Mouse (Mus musculus) midbrain, embryonic 13.5 days (tissue): ENCODE measurements at regions not wholly inside any gene's neighbourhood (a gene's known extent, or its start where the extent isn't known, plus 50 kb on each side); places are given as distances from the start of the nearest gene placed in this dataset.
A peak's percentile ranks its signal among the peaks of the same experiment; 100 is the strongest.

Experiments used
- ATAC-seq: fragments of 200-750 bp; cut with Nextera tagmentation; 2 replicates; pipeline ENCODE4 v1.8.0; 2017; ENCODE audit warnings: mild to moderate bottlenecking, moderate TSS enrichment, moderate library complexity
- H3K27ac ChIP-seq: fragments of 300-500 bp; sonication (generic); 2 replicates; pipeline ENCODE4 v1.5.1; 2015; ENCODE audit warnings: inconsistent platforms, mild to moderate bottlenecking, moderate library complexity
- H3K27me3 ChIP-seq: fragments of 300-500 bp; sonication (generic); 2 replicates; pipeline ENCODE4 v1.6.1; 2015; ENCODE audit warnings: mild to moderate bottlenecking, inconsistent platforms
- H3K36me3 ChIP-seq: fragments of 300-500 bp; sonication (generic); 2 replicates; pipeline ENCODE4 v1.6.1; 2015; ENCODE audit warnings: mild to moderate bottlenecking, inconsistent platforms
- H3K4me1 ChIP-seq: fragments of 300-500 bp; sonication (generic); replicated peaks from 2 replicates; pipeline ENCODE4 v1.6.1; 2015; ENCODE audit warnings: inconsistent platforms
- H3K4me2 ChIP-seq: fragments of 300-500 bp; sonication (generic); replicated peaks from 2 replicates; pipeline ENCODE4 v1.6.1; 2015; ENCODE audit warnings: moderate library complexity, mild to moderate bottlenecking, inconsistent platforms
- H3K4me3 ChIP-seq: fragments of 300-500 bp; sonication (generic); replicated peaks from 2 replicates; pipeline ENCODE4 v1.5.1; 2015; ENCODE audit warnings: mild to moderate bottlenecking, inconsistent platforms
- H3K9ac ChIP-seq: fragments of 300-500 bp; sonication (generic); replicated peaks from 2 replicates; pipeline ENCODE4 v1.6.1; 2015; ENCODE audit warnings: mild to moderate bottlenecking, inconsistent platforms
- H3K9me3 ChIP-seq: fragments of 300-500 bp; sonication (generic); 2 replicates; pipeline ENCODE4 v1.6.1; 2016; ENCODE audit warnings: mild to moderate bottlenecking, inconsistent platforms
- WGBS: fragments of 180-500 bp; shearing (Covaris S2); methylation state at CpG from one replicate; pipeline ENCODE4 v1.1.7; 2015; 5-methylcytosine and 5-hydroxymethylcytosine counted together

DNA sequence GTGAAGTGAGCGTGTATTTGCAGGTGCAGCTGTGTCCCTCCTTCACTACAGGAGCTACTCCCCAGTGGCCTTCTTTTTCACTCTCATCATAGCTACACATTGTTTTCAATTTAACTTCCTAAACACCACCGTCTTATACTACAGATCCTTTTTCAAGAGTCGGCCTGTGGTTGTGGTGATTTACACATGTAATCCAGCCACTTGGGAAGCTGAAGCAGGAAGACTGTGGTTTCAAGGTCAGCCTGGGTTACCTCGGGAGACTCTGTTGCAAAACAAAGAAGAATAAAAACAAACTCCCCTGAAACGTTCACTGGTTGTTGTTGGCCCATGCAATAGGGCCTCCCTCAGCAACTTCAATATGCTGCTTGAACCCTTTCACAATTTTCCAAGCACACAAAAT is 153.8 kb upstream of the Kcnh8 start:
- Histone ChIP-seq H3K4me1 (no peaks in the 10 kb centered on the region), H3K9ac (no peak overlapping the region), H3K27ac (no peak overlapping the region), H3K4me2 (no peak overlapping the region), H3K4me3 (no peak overlapping the region), H3K36me3 (no peaks in the 10 kb centered on the region), H3K27me3 (no peaks in the 10 kb centered on the region), H3K9me3 (no peaks in the 10 kb centered on the region)
- 77% methylated on average over 5 of the region's 5 CpGs for WGBS
- no peak for ATAC-seq

- Histone ChIP-seq H3K9me3 (no peaks in the 10 kb centered on the region), H3K9ac (no peak overlapping the region), H3K36me3 (no peaks in the 10 kb centered on the region), H3K4me3 (no peak overlapping the region), H3K4me1 (peaks cover 27% of the 10 kb centered on the region), H3K27me3 (no peaks in the 10 kb centered on the region), H3K4me2 (peak overlapping the region; percentile 39), H3K27ac (no peak overlapping the region)
- peak; percentile 85 for ATAC-seq
- 28% methylated on average over 10 of the region's 10 CpGs for WGBS
Observed at GRCm38 (mm10) chr17:52459303-52459996, 143.1 kb upstream of the Kcnh8 start.

GRCm38 (mm10) chr17:52459997-52460387 is 142.5 kb upstream of the Kcnh8 start:
- 74% methylated on average over 5 of the region's 5 CpGs for WGBS
- H3K9me3 ChIP-seq, result no peaks in the 10 kb centered on the region
- H3K27ac ChIP-seq, result no peak overlapping the region
- no peak overlapping the region for H3K9ac ChIP-seq
- no peak for ATAC-seq
- H3K4me3 ChIP-seq, result no peak overlapping the region
- H3K27me3 ChIP-seq, result no peaks in the 10 kb centered on the region
- peaks cover 27% of the 10 kb centered on the region for H3K4me1 ChIP-seq
- no peaks in the 10 kb centered on the region for H3K36me3 ChIP-seq
- H3K4me2 ChIP-seq, result no peak overlapping the region

GRCm38 (mm10) chr17:52461264-52461663 is 141.2 kb upstream of the Kcnh8 start:
- no peaks in the 10 kb centered on the region for H3K36me3 ChIP-seq
- H3K4me2 ChIP-seq, result peak overlapping the region; percentile 19; the same call in 1 of the 2 replicates
- H3K27ac ChIP-seq, result peak overlapping the region; percentile 62
- H3K27me3 ChIP-seq, result no peaks in the 10 kb centered on the region
- 44% methylated on average over 11 of the region's 11 CpGs for WGBS
- peak; percentile 41 for ATAC-seq
- H3K9ac ChIP-seq, result 0 out of 2 replicates have a peak overlapping the region, but pooled peaks have one; percentile 1
- H3K9me3 ChIP-seq, result no peaks in the 10 kb centered on the region
- H3K4me1 ChIP-seq, result peaks cover 27% of the 10 kb centered on the region
- H3K4me3 ChIP-seq, result no peak overlapping the region

GRCm38 (mm10) chr17:52461709-52462141 is 140.8 kb upstream of the Kcnh8 start:
- ATAC-seq, result peak; percentile 64
- 16% methylated on average over 6 of the region's 6 CpGs for WGBS
- no peaks in the 10 kb centered on the region for H3K9me3 ChIP-seq
- no peak overlapping the region for H3K9ac ChIP-seq
- H3K36me3 ChIP-seq, result no peaks in the 10 kb centered on the region
- no peak overlapping the region for H3K4me3 ChIP-seq
- peaks cover 27% of the 10 kb centered on the region for H3K4me1 ChIP-seq
- H3K4me2 ChIP-seq, result 0 out of 2 replicates have a peak overlapping the region, but pooled peaks have one; percentile 19
- no peaks in the 10 kb centered on the region for H3K27me3 ChIP-seq
- H3K27ac ChIP-seq, result peak overlapping the region; percentile 62; the same call in 1 of the 2 replicates

DNA sequence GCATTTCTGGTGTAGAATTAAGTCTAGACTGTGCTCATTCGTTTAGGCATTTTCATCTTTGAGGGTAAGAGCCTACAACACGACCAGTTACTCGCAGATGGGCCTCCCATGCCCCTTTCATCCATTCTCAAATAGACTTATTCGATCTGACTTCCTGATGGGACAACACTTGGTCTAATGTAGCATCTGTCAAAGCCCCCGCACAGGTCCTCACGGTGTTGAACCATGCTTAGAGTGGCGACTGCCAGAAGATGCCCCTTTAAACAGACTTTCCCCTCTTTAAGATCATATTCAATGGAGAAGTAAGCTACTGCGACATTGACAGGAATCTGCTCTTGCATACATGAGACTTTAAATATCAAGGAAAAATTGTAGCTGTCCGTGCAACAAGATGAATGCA is 140.1 kb upstream of the Kcnh8 start:
- Histone ChIP-seq H3K4me2 (no peak overlapping the region), H3K9me3 (no peaks in the 10 kb centered on the region), H3K4me1 (peaks cover 27% of the 10 kb centered on the region), H3K4me3 (no peak overlapping the region), H3K9ac (no peak overlapping the region), H3K27me3 (no peaks in the 10 kb centered on the region), H3K36me3 (no peaks in the 10 kb centered on the region), H3K27ac (no peak overlapping the region)
- 76% methylated on average over 9 of the region's 9 CpGs for WGBS
- no peak for ATAC-seq

DNA sequence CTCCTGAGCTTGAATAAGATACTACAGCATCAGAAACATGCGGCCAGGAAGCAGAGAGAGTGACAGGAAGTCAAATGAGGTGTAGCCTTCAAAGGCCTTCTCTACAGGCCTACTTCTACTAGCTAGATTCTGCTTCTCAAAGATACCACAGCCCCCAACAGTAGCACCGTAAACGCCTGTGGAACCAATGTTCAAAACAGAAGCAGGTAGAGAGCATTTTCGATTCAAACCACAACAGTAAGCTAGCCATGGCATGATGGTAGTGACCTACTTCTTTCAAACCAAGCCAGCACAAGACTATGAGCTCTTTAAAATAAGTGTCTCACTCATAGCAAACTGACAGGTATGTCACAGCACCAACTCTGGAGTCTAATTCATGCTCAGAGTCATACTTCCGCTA is 134.0 kb upstream of the Kcnh8 start:
- peaks cover 3% of the 10 kb centered on the region; the same call in 1 of the 2 replicates for H3K4me1 ChIP-seq
- ATAC-seq, result no peak
- no peak overlapping the region for H3K27ac ChIP-seq
- no peak overlapping the region for H3K4me2 ChIP-seq
- H3K9me3 ChIP-seq, result no peaks in the 10 kb centered on the region
- no peak overlapping the region for H3K9ac ChIP-seq
- no peaks in the 10 kb centered on the region for H3K27me3 ChIP-seq
- H3K4me3 ChIP-seq, result no peak overlapping the region
- 94% methylated on average over 5 of the region's 5 CpGs for WGBS
- H3K36me3 ChIP-seq, result no peaks in the 10 kb centered on the region

GRCm38 (mm10) chr17:52479327-52480086 is 123.0 kb upstream of the Kcnh8 start:
- H3K36me3 ChIP-seq, result no peaks in the 10 kb centered on the region
- peaks cover 16% of the 10 kb centered on the region for H3K4me1 ChIP-seq
- 19% methylated on average over 7 of the region's 7 CpGs for WGBS
- H3K27ac ChIP-seq, result no peak overlapping the region
- H3K4me3 ChIP-seq, result no peak overlapping the region
- no peak overlapping the region for H3K4me2 ChIP-seq
- H3K27me3 ChIP-seq, result no peaks in the 10 kb centered on the region
- no peaks in the 10 kb centered on the region for H3K9me3 ChIP-seq
- no peak overlapping the region for H3K9ac ChIP-seq
- peak; percentile 68 for ATAC-seq

- peaks cover 16% of the 10 kb centered on the region for H3K4me1 ChIP-seq
- no peaks in the 10 kb centered on the region for H3K36me3 ChIP-seq
- H3K9ac ChIP-seq, result no peak overlapping the region
- no peak overlapping the region for H3K27ac ChIP-seq
- no peak overlapping the region for H3K4me2 ChIP-seq
- peak; percentile 65; the same call in 1 of the 2 replicates for ATAC-seq
- H3K27me3 ChIP-seq, result no peaks in the 10 kb centered on the region
- H3K4me3 ChIP-seq, result no peak overlapping the region
- H3K9me3 ChIP-seq, result no peaks in the 10 kb centered on the region
- 21% methylated on average over 5 of the region's 5 CpGs for WGBS
Observed at GRCm38 (mm10) chr17:52480087-52480638, 122.3 kb upstream of the Kcnh8 start.

DNA sequence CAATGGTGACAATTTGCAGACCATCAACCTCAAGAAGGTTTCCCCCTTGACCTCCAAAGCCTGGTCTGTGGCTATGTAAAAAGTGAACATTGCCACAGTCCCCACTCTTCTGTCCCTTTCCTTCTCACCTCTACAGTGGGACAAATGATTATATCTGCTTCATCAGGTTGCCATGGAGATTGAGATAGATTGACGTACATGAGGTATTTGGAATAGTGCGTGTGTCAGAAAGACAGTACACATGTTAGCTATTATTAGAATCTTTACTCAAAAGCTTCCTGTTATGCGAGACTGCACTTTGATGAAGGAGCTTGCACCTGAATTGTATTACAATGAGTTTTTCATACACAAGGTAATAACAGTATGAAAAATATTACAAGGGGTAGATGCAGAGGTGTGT is 95.7 kb upstream of the Kcnh8 start:
- H3K4me1 ChIP-seq, result no peaks in the 10 kb centered on the region
- H3K9me3 ChIP-seq, result no peaks in the 10 kb centered on the region
- no peak overlapping the region for H3K27ac ChIP-seq
- H3K4me2 ChIP-seq, result no peak overlapping the region
- H3K4me3 ChIP-seq, result no peak overlapping the region
- ATAC-seq, result no peak
- WGBS, result 79% methylated on average over 3 of the region's 3 CpGs
- no peaks in the 10 kb centered on the region for H3K27me3 ChIP-seq
- H3K36me3 ChIP-seq, result no peaks in the 10 kb centered on the region
- no peak overlapping the region for H3K9ac ChIP-seq

DNA sequence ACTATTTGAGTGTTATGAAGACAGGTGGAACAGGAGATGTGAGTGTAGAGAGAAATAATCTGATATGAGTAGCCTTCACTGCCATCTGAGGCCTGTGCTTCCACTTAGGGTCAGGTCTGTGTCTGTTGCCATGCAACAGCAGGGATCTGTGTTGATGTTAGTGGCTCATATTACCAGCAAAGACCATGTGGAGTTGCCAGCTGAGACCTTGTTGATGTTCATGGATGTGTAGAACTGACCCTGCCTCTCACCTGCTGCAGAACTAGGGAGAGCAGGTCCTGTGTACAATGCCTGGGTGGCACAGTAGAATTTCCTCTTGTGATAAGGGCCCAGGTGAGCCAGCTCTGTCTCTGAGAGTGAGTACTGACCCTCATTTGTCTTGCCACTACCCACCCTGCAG is 72.2 kb upstream of the Kcnh8 start:
- Histone ChIP-seq H3K4me2 (no peak overlapping the region), H3K27me3 (no peaks in the 10 kb centered on the region), H3K4me3 (no peak overlapping the region), H3K4me1 (no peaks in the 10 kb centered on the region), H3K36me3 (no peaks in the 10 kb centered on the region), H3K27ac (no peak overlapping the region), H3K9me3 (no peaks in the 10 kb centered on the region), H3K9ac (no peak overlapping the region)
- ATAC-seq, result no peak
